Mouse (Mus musculus): ENCODE results near the gene Syngr1.
A peak's percentile ranks its signal among the peaks of the same experiment; 100 is the strongest.

DNA sequence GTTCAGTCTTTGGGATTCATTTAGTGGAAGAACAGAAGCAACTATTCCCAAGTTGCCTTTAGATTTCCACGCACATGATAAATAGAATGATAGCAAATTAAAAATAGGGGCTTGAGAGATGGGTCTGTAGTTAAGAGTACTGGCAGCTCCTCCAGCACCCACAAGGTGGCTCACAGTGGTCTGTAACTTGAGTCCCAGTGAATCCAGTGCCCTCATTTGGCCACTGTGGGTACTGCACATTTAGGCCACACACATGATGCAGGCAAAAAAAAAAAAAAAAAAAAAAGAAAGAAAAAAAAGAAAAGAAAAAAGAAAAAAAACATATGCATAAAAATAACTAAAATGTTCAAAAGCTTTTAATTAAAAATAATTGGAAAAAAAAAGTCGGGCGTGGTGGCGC is 2.5 kb upstream of the Syngr1 start:
- peak; percentile 76 to 96 (median 82) for TF ChIP-seq CTCF (IDR thresholded peaks at IDR 0.05 in 2 of 3, conservative IDR thresholded peaks at IDR 0.05 in 1 of 3; ENCODE audit: control insufficient read depth in 1 of 3, insufficient read depth in 1 of 3, low read depth in 2 of 3, low read length in 3 of 3, poor library complexity in 1 of 3, severe bottlenecking in 1 of 3)
- TF ChIP-seq MAZ (IDR thresholded peaks at IDR 0.05; ENCODE audit: low read depth, low read length) = peak; percentile 68; the same call in 1 of the 2 replicates
- TF ChIP-seq CHD1 (IDR thresholded peaks at IDR 0.05; ENCODE audit: low read depth, low read length) = no peak
- no peak for TF ChIP-seq KAT2A (conservative IDR thresholded peaks at IDR 0.05; ENCODE audit: low read depth, low read length)
- peak; percentile 40; the same call in 1 of the 2 replicates for TF ChIP-seq TCF12 (IDR thresholded peaks at IDR 0.05; ENCODE audit: low read depth, low read length)
- TF ChIP-seq MYC (IDR thresholded peaks at IDR 0.05; ENCODE audit: low read depth, low read length) = peak; percentile 25
- peak; percentile 26; the same call in 1 of the 2 replicates for TF ChIP-seq GATA1 (IDR thresholded peaks at IDR 0.05; ENCODE audit: low read depth, low read length)
- TF ChIP-seq MXI1 (IDR thresholded peaks at IDR 0.05; ENCODE audit: low read depth, low read length) = no peak

Measured in MEL (cell line).